Comparison of ENCODE assay signal across 9 mouse cellular contexts in genomic region chr10:13116706-13117665, GRCm38 (mm10). TPM values are rescaled to one million over a fixed set of nuclear protein-coding genes. Genes with fewer than 3 reads are reported as not detected.
DNase-seq lines count a peak whose midpoint lies in the region; ATAC-seq lines count a peak whose summit lies in the region.
"Had no signal": no experiment of that assay in that cellular context is flagged by ENCODE, and none has a peak within 500 bp of the region (broad histone marks: within the 10 kb centered on the region; RNA-seq: fewer than 3 reads in every experiment).

No protein-coding gene starts in this region.

- DNase-seq in ES-CJ7 (ENCODE audit: low read depth, low spot score) (peak; percentile 30), liver (no peak)
- peak; percentile 48 for DNase-seq in Muller cell, postnatal 12 days (ENCODE audit: inconsistent ontology term)
- DNase-seq in spleen, postnatal 10 days (ENCODE audit: low spot score in 2 of 2): no peak
- DNase-seq: cerebellum, adult 11-12 months had no signal

- H3K4me3 ChIP-seq in forebrain, embryonic 15.5 days: no peak overlapping the region
- no peak overlapping the region for H3K4me3 ChIP-seq in limb, embryonic 13.5 days

- H3K4me2 ChIP-seq in forebrain, embryonic 15.5 days (replicated peaks): no peak overlapping the region
- no peak overlapping the region for H3K4me2 ChIP-seq in limb, embryonic 13.5 days (replicated peaks)

- no peaks in the 10 kb centered on the region for H3K27me3 ChIP-seq in forebrain, embryonic 15.5 days
- no peaks in the 10 kb centered on the region for H3K27me3 ChIP-seq in limb, embryonic 13.5 days

- no peak overlapping the region for H3K9ac ChIP-seq in forebrain, embryonic 15.5 days (replicated peaks)
- H3K9ac ChIP-seq in limb, embryonic 13.5 days: no peak overlapping the region

- H3K9me3 ChIP-seq in forebrain, embryonic 15.5 days: no peaks in the 10 kb centered on the region
- no peaks in the 10 kb centered on the region for H3K9me3 ChIP-seq in limb, embryonic 13.5 days

- peak; percentile 82 for ATAC-seq in forebrain, embryonic 15.5 days (replicated peaks)
- peak; percentile 29; the same call in 1 of the 2 replicates for ATAC-seq in limb, embryonic 13.5 days (ENCODE audit: low FRiP score, low read depth)
- ATAC-seq in megakaryocyte progenitor cell, adult 5-6 weeks (replicated peaks; ENCODE audit: poor library complexity): no peak

- peaks cover 42% of the 10 kb centered on the region for H3K4me1 ChIP-seq in forebrain, embryonic 15.5 days
- H3K4me1 ChIP-seq in limb, embryonic 13.5 days: peaks cover 6% of the 10 kb centered on the region

- peak overlapping the region; percentile 49 for H3K27ac ChIP-seq in forebrain, embryonic 15.5 days (replicated peaks)
- H3K27ac ChIP-seq in limb, embryonic 13.5 days: no peak overlapping the region

- WGBS in forebrain, embryonic 15.5 days: 19% methylated on average over 9 of the region's 9 CpGs
- WGBS in limb, embryonic 13.5 days: 37% methylated on average over 9 of the region's 9 CpGs

- no peaks in the 10 kb centered on the region for H3K36me3 ChIP-seq in forebrain, embryonic 15.5 days
- H3K36me3 ChIP-seq in limb, embryonic 13.5 days: peaks cover 24% of the 10 kb centered on the region

RNA-seq across cellular contexts. Expression of gene Plagl1, which starts 56.7 kb away (rescaled TPM):
- polyA plus RNA-seq in forebrain, embryonic 15.5 days (2015; fragmentation: Nextera tagmentation; extraction: Ambion mirVana): 37.0 and 41.0 TPM in 2 replicates
- 169 and 180 TPM in 2 replicates for polyA plus RNA-seq in limb, embryonic 13.5 days (2015; fragmentation: Nextera tagmentation; extraction: Ambion mirVana)
- total RNA-seq in megakaryocyte progenitor cell, adult 5-6 weeks (2015): 1.1 and 2.2 TPM in 2 replicates
- 0.25 and 1.7 TPM in 2 replicates for total RNA-seq in megakaryocyte progenitor cell, adult 5-6 weeks (2017)
- total RNA-seq: neutrophil, adult 5-6 weeks had no signal

Comparison
In these comparisons a context has a peak if more than half of its experiments do, and no peak if none do; other contexts are left out.
1. DNase-seq: peak in ES-CJ7 (single experiment) and Muller cell, postnatal 12 days (single experiment); none in spleen, postnatal 10 days (0 of 2) and liver (single experiment).